Mouse (Mus musculus): ENCODE measurements around the gene Irf2. TPM values are rescaled to one million over a fixed set of nuclear protein-coding genes. Genes with fewer than 3 reads are reported as not detected.
A peak's percentile ranks its signal among the peaks of the same experiment; 100 is the strongest.

The Irf2 gene
- total RNA-seq, 1 experiment, result 2.6 TPM

DNA sequence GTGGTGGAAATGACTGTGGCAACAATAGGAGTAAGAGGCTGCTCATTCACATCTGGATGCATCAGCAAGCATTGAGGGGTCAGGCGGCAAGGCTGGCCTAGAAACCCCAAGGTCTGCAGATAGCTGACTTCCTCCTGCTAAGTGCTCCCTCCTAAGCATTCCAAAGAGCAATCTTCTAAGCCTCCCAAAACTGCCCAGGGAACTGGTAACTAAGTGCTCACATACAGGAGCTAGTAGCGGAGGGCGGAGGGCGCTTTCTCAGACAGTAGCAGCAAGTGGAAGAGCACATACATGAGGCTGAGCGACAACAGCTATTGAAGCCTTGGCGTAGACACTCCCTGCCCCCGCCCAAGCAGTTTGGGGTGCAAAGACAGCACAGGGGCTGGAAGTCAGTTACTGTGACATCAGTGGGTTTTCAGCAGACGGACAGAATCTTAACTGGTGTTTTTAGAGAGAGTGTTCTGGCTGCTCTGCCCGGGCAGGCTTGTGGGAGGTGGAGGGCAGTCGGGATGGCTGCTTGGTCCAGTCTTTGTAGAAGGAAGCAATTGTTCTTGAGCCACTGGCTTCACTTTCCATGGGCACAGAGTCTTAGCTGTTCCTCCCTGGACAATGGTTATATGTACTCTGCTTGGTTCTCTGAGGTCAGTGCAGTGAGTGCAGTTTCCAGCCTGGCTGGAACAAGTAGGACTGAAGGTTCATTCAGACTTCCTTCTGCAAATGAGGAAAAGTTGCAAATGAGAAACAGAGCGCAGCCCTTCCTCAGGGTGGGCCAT, 30.1 kb downstream of the Irf2 start:
- Histone ChIP-seq H3K4me3 (ENCODE audit: insufficient read depth in 1 of 2, low read depth in 1 of 2, low read length in 2 of 2, poor library complexity in 1 of 2, severe bottlenecking in 1 of 2) (no peak overlapping the region), H3K36me3 (ENCODE audit: control insufficient read depth, insufficient read depth, low read length, poor library complexity, severe bottlenecking) (no peaks in the 10 kb centered on the region), H3K4me1 (ENCODE audit: control insufficient read depth in 2 of 2, insufficient read depth in 2 of 2, low read length in 2 of 2, poor library complexity in 1 of 2) (no peaks in the 10 kb centered on the region; a peak in 1 of 4 replicates), H3K9me3 (ENCODE audit: control insufficient read depth, insufficient read depth, low read depth, low read length) (no peaks in the 10 kb centered on the region), H3K9ac (ENCODE audit: insufficient read depth, low read depth, low read length, poor library complexity, severe bottlenecking) (no peak overlapping the region), H3K27ac (ENCODE audit: insufficient read depth, low read depth, low read length, poor library complexity, severe bottlenecking) (no peak overlapping the region; the same call in 1 of the 2 replicates)
- in situ Hi-C loops (cut with MboI; ENCODE audit: low sequenced_read_pairs in 2 of 2, unreplicated experiment in 2 of 2), result no loop called here
- DNase-seq (ENCODE audit: low read depth, low spot score), result peak; percentile 4
- TF ChIP-seq ZNF384 (IDR thresholded peaks at IDR 0.05; ENCODE audit: low read depth, low read length) (no peak), MAFK (IDR thresholded peaks at IDR 0.05; ENCODE audit: insufficient read depth, low read depth, low read length) (no peak), ZC3H11A (IDR thresholded peaks at IDR 0.05; ENCODE audit: borderline replicate concordance, low read depth, low read length) (no peak), HCFC1 (IDR thresholded peaks at IDR 0.05; ENCODE audit: borderline replicate concordance, insufficient read depth, low read length) (no peak), CHD2 (IDR thresholded peaks at IDR 0.05; ENCODE audit: low read depth, low read length) (no peak)

DNA sequence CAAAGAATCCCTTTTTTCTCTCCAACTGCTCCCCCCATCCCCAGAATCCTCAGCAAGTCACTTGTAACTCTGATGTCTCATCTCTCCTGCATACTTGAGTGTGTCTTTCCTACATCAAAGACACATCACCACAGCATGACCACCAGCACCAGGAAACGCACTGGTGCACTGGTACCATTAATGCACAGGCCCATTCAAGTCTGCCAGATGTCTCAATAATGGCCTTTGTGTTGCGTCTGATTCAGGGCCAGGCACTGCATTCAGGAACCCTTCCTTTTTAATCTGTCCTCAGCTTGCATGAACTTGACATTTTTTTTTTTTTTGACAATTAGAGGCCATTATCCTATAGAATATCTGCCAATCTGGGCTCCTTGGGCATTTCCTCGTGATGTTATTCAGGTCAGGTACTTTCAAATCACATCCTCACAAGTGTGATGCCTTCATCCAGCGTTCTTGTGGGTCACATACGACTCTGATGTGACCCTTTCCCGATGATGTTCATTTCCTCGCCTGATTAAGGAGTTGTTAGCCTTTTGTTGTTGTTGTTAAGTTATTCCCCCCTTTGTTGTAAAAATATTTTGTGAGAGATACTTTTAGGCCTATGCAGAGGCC, 31.5 kb downstream of the Irf2 start:
- Histone ChIP-seq H3K27ac (ENCODE audit: insufficient read depth, low read depth, low read length, poor library complexity, severe bottlenecking) (no peak overlapping the region), H3K4me3 (ENCODE audit: insufficient read depth in 1 of 2, low read depth in 1 of 2, low read length in 2 of 2, poor library complexity in 1 of 2, severe bottlenecking in 1 of 2) (no peak overlapping the region), H3K36me3 (ENCODE audit: control insufficient read depth, insufficient read depth, low read length, poor library complexity, severe bottlenecking) (no peaks in the 10 kb centered on the region), H3K4me1 (ENCODE audit: control insufficient read depth in 2 of 2, insufficient read depth in 2 of 2, low read length in 2 of 2, poor library complexity in 1 of 2) (no peaks in the 10 kb centered on the region; a peak in 1 of 4 replicates), H3K9me3 (ENCODE audit: control insufficient read depth, insufficient read depth, low read depth, low read length) (no peaks in the 10 kb centered on the region), H3K9ac (ENCODE audit: insufficient read depth, low read depth, low read length, poor library complexity, severe bottlenecking) (no peak overlapping the region)
- in situ Hi-C loops (cut with MboI; ENCODE audit: low sequenced_read_pairs in 2 of 2, unreplicated experiment in 2 of 2), result no loop called here
- TF ChIP-seq MAFK (IDR thresholded peaks at IDR 0.05; ENCODE audit: insufficient read depth, low read depth, low read length) (no peak), CHD2 (IDR thresholded peaks at IDR 0.05; ENCODE audit: low read depth, low read length) (no peak), ZNF384 (IDR thresholded peaks at IDR 0.05; ENCODE audit: low read depth, low read length) (no peak), HCFC1 (IDR thresholded peaks at IDR 0.05; ENCODE audit: borderline replicate concordance, insufficient read depth, low read length) (no peak), ZC3H11A (IDR thresholded peaks at IDR 0.05; ENCODE audit: borderline replicate concordance, low read depth, low read length) (no peak)
- DNase-seq (ENCODE audit: low read depth, low spot score), result no peak

DNA sequence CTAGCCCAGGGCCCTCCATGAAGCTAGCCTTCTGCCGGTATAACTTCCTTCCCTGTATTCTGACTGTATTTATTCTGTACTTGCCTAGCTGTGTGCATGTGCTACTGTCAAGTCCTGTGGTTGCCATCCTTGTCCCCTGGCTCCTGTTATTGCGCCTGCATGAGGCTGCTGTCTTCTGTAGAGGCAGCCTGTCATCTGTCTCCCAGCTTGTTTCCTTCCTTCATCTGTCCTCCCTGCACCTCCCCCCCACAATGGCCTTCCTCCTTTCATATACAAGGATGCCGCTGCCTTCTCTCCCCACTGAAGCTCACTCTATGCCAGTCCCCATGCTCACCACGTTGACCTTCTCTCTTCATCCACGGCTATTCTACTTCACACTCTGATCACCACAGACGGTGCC, 33.3 kb downstream of the Irf2 start:
- no peaks in the 10 kb centered on the region; a peak in 1 of 4 replicates for H3K4me1 ChIP-seq (ENCODE audit: control insufficient read depth in 2 of 2, insufficient read depth in 2 of 2, low read length in 2 of 2, poor library complexity in 1 of 2)
- no peaks in the 10 kb centered on the region for H3K9me3 ChIP-seq (ENCODE audit: control insufficient read depth, insufficient read depth, low read depth, low read length)
- DNase-seq (ENCODE audit: low read depth, low spot score), result no peak
- no peak overlapping the region for H3K27ac ChIP-seq (ENCODE audit: insufficient read depth, low read depth, low read length, poor library complexity, severe bottlenecking)
- no peaks in the 10 kb centered on the region for H3K36me3 ChIP-seq (ENCODE audit: control insufficient read depth, insufficient read depth, low read length, poor library complexity, severe bottlenecking)
- no peak for TF ChIP-seq ZC3H11A (IDR thresholded peaks at IDR 0.05; ENCODE audit: borderline replicate concordance, low read depth, low read length)
- TF ChIP-seq CHD2 (IDR thresholded peaks at IDR 0.05; ENCODE audit: low read depth, low read length), result no peak
- no peak for TF ChIP-seq ZNF384 (IDR thresholded peaks at IDR 0.05; ENCODE audit: low read depth, low read length)
- TF ChIP-seq HCFC1 (IDR thresholded peaks at IDR 0.05; ENCODE audit: borderline replicate concordance, insufficient read depth, low read length), result no peak
- no peak for TF ChIP-seq MAFK (IDR thresholded peaks at IDR 0.05; ENCODE audit: insufficient read depth, low read depth, low read length)
- H3K9ac ChIP-seq (ENCODE audit: insufficient read depth, low read depth, low read length, poor library complexity, severe bottlenecking), result no peak overlapping the region
- H3K4me3 ChIP-seq (ENCODE audit: insufficient read depth in 1 of 2, low read depth in 1 of 2, low read length in 2 of 2, poor library complexity in 1 of 2, severe bottlenecking in 1 of 2), result no peak overlapping the region
- in situ Hi-C loops (cut with MboI; ENCODE audit: low sequenced_read_pairs in 2 of 2, unreplicated experiment in 2 of 2), result no loop called here

DNA sequence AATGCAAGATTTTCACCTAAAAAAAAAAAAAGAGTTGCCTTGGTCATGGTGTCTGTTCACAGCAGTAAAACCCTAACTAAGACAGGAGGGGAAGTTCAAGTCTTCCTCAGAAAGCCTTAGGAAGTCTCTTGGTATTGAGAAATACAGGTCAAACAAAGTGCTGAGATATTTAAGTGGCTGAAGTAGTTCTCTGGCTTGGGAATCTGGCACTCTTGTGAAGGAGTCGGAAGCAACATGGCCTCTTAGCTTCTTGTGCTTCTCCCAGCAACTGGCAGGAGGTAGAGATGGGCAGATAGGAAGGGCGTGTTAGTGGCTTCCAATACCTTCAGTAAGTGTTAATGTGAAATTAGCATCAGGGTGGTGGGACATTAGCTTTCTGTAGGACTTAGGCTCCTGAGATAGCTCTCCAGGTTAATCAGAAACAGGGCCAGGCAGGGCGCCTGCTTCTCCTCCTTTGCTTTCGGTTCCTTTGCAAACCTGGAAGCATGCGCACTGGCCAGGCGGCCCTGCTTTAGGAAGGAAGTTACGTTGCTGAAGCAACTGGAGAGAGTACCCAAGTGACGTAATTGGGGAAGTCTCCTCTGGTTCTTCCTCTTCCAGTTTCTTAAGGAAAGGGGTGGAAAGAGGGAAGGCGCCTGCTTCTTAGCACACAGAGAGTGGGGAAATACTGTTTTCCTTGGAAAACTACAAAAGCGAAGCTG, 38.4 kb downstream of the Irf2 start:
- in situ Hi-C loops (cut with MboI; ENCODE audit: low sequenced_read_pairs in 2 of 2, unreplicated experiment in 2 of 2), result no loop called here
- H3K27ac ChIP-seq (ENCODE audit: insufficient read depth, low read depth, low read length, poor library complexity, severe bottlenecking), result no peak overlapping the region
- H3K36me3 ChIP-seq (ENCODE audit: control insufficient read depth, insufficient read depth, low read length, poor library complexity, severe bottlenecking), result no peaks in the 10 kb centered on the region
- no peaks in the 10 kb centered on the region for H3K9me3 ChIP-seq (ENCODE audit: control insufficient read depth, insufficient read depth, low read depth, low read length)
- no peak overlapping the region for H3K4me3 ChIP-seq (ENCODE audit: insufficient read depth in 1 of 2, low read depth in 1 of 2, low read length in 2 of 2, poor library complexity in 1 of 2, severe bottlenecking in 1 of 2)
- no peak overlapping the region for H3K9ac ChIP-seq (ENCODE audit: insufficient read depth, low read depth, low read length, poor library complexity, severe bottlenecking)
- TF ChIP-seq ZNF384 (IDR thresholded peaks at IDR 0.05; ENCODE audit: low read depth, low read length), result no peak
- TF ChIP-seq CHD2 (IDR thresholded peaks at IDR 0.05; ENCODE audit: low read depth, low read length), result no peak
- H3K4me1 ChIP-seq (ENCODE audit: control insufficient read depth in 2 of 2, insufficient read depth in 2 of 2, low read length in 2 of 2, poor library complexity in 1 of 2), result no peaks in the 10 kb centered on the region; a peak in 1 of 4 replicates
- no peak for DNase-seq (ENCODE audit: low read depth, low spot score)
